Mouse (Mus musculus) stomach, postnatal 0 days (tissue): ENCODE measurements around the gene Tbx18. TPM values are rescaled to one million over a fixed set of nuclear protein-coding genes. Genes with fewer than 3 reads are reported as not detected.

Experiments
- ATAC-seq: fragments of 200-750 bp; cut with Nextera tagmentation; 2 replicates; pipeline ENCODE4 v1.8.0; 2017; ENCODE audit not compliant: low FRiP score, low TSS enrichment
- DNase-seq: peaks from one replicate; pipeline ENCODE4 v3.0.0-alpha.2; 2016; ENCODE audit warnings: low spot score
- H3K27ac ChIP-seq: fragments of 300-500 bp; sonication (generic); replicated peaks from 2 replicates; pipeline ENCODE4 v1.5.1; 2014; ENCODE audit warnings: mild to moderate bottlenecking, control low read depth
- H3K27me3 ChIP-seq: fragments of 300-500 bp; sonication (generic); 2 replicates; pipeline ENCODE4 v1.6.1; 2014; ENCODE audit warnings: low read length; ENCODE audit not compliant: control insufficient read depth, insufficient read depth
- H3K36me3 ChIP-seq: fragments of 300-500 bp; sonication (generic); 2 replicates; pipeline ENCODE4 v1.6.1; 2014; ENCODE audit warnings: low read length, mixed read lengths; ENCODE audit not compliant: control insufficient read depth, insufficient read depth
- H3K4me1 ChIP-seq: fragments of 300-500 bp; sonication (generic); replicated peaks from 2 replicates; pipeline ENCODE4 v1.6.1; 2014; ENCODE audit warnings: antibody characterized with exemption; ENCODE audit not compliant: control insufficient read depth, insufficient read depth
- H3K4me2 ChIP-seq: fragments of 300-500 bp; sonication (generic); replicated peaks from 2 replicates; pipeline ENCODE4 v1.6.1; 2014; ENCODE audit warnings: low read depth, mild to moderate bottlenecking, control low read depth, moderate library complexity
- H3K4me3 ChIP-seq: fragments of 300-500 bp; sonication (generic); 2 replicates; pipeline ENCODE4 v1.5.1; 2014; ENCODE audit warnings: low read depth, low read length, control low read depth
- H3K9ac ChIP-seq: fragments of 300-500 bp; sonication (generic); 2 replicates; pipeline ENCODE4 v1.6.1; 2014; ENCODE audit warnings: mild to moderate bottlenecking, low read length, control low read depth, mixed read lengths
- H3K9me3 ChIP-seq: fragments of 300-500 bp; sonication (generic); 2 replicates; pipeline ENCODE4 v1.6.1; 2016; ENCODE audit warnings: low read length; ENCODE audit not compliant: control insufficient read depth
- CTCF ChIP-seq: IDR thresholded peaks from 2 replicates; pipeline ENCODE4 v1.5.1; 2016; ENCODE audit warnings: antibody characterized with exemption, low read depth, mild to moderate bottlenecking, moderate library complexity
- EP300 ChIP-seq: optimal IDR thresholded peaks from 2 replicates; pipeline ENCODE3; 2016; ENCODE audit warnings: antibody characterized with exemption
- WGBS: fragments of 180-500 bp; shearing (Covaris S2); extraction: QIAGEN DNeasy Blood & Tissue Kit; methylation state at CpG from one replicate; pipeline ENCODE4 v1.1.7; 2014; 5-methylcytosine and 5-hydroxymethylcytosine counted together
- polyA plus RNA-seq: library from polyadenylated mRNA; unstranded; fragments of >200 nt; fragmentation: Nextera tagmentation; extraction: Ambion mirVana; gene quantifications from 2 replicates; pipeline ENCODE4 v1.2.1, GENCODE M21; 2015

The Tbx18 gene
- polyA plus RNA-seq, 1 experiment from 2014 or later, result 0.08 TPM

DNA sequence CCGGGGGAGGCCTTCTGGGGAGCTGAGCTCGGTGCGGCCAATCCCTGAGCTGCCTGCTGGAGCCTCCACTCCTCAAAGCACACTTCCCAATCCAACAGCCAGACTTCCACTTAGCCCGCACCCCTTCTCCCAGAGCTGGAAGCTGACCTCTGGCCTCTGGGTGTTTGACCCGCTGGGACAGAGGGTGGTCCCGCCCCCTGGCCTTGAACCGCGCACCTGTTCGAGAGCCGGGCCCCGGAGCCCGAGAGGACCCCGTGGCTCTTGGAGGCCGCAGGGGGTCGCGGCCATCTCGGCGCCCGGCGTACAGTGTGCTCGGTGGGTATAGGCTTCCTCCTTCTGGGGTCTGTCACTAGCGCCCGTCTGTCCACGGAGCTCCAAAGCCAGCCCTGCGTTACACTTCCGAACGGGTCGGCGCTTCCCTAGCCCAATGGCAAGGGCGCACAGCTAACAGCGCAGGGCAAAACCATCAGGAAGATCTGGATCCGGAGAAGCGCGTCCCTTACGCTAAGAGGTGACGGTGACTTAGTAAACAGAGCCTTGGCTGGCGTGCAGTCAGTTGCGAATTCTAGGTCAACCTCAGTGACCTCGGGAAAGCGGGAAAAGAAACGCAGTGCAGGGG lies 8.6 kb upstream of the Tbx18 start:
- no peaks in the 10 kb centered on the region for H3K4me1 ChIP-seq
- ATAC-seq (peak; percentile 18; the same call in 1 of the 2 replicates), DNase-seq (peak; percentile 15)
- no peaks in the 10 kb centered on the region for H3K36me3 ChIP-seq
- TF ChIP-seq CTCF (no peak), EP300 (no peak)
- no peaks in the 10 kb centered on the region for H3K9me3 ChIP-seq
- H3K4me2 ChIP-seq, result no peak overlapping the region
- H3K9ac ChIP-seq, result no peak overlapping the region
- no peak overlapping the region for H3K4me3 ChIP-seq
- H3K27me3 ChIP-seq, result peaks cover 30% of the 10 kb centered on the region
- no peak overlapping the region for H3K27ac ChIP-seq
- 3% methylated on average over 41 of the region's 41 CpGs for WGBS

DNA sequence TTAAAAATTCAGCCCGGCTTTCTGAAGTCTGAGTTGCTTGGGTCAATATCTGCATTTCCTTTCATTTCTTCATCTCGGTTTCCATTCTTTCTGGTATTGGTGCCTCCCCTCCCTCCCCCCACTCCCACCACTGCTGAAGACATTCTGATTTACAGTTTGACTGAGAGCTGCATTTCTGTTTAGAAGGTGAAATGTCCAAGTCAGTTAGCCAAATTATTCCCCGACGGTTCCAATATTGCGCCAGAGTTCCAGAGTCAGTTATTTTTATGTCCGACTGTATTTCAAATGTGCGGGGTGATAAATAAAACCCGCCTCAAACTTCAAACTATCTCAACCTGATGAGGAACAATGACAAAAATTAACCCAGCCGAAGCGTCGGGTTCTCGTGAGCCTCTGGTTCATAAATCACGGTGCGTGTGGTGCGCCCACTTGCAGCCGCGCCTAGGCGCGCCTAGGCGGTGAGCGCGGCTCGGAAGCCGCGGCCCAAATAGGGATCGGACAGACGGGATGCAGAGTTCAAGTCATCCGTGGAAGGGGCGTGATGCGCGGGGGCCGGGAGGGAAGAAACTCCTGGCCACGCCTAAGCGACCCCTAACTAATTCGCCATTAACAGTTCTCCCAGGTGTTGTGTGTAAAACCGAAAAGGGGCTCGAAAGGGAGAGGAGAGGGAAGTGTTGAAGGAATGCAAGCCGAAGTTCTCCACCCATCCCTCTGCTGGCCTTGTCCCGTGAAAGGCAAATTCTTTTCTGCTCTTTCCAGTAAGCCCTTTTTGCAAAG lies 7.9 kb upstream of the Tbx18 start:
- no peak overlapping the region for H3K4me2 ChIP-seq
- H3K27ac ChIP-seq, result no peak overlapping the region
- no peaks in the 10 kb centered on the region for H3K36me3 ChIP-seq
- H3K9ac ChIP-seq, result no peak overlapping the region
- 2% methylated on average over 39 of the region's 39 CpGs for WGBS
- H3K4me1 ChIP-seq, result no peaks in the 10 kb centered on the region
- no peak for TF ChIP-seq CTCF
- peaks cover 30% of the 10 kb centered on the region for H3K27me3 ChIP-seq
- DNase-seq (no peak), ATAC-seq (no peak)
- no peak overlapping the region for H3K4me3 ChIP-seq
- no peaks in the 10 kb centered on the region for H3K9me3 ChIP-seq

DNA sequence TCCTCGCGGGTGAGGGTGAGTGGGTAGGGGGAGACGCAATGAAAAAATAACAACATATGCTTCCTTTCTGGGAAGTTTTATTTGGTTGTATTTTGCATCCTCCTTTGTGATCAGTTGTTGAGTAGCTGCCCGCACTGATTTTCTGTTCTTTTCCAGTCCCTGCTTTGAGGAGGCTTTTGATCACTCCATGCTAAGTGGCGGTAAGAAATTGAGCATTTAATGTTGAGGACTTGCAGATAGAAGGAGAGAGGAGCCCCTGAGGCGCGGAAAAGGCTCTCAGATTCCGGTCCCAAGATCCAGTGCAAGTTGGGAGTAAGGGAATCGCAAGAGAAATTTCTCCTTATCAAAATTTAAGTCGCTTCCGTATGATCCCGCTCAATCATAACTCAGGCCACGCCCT lies 7.1 kb upstream of the Tbx18 start:
- H3K4me1 ChIP-seq, result no peaks in the 10 kb centered on the region
- TF ChIP-seq CTCF (no peak), EP300 (no peak)
- DNase-seq (no peak), ATAC-seq (no peak)
- WGBS, result 3% methylated on average over 13 of the region's 13 CpGs
- H3K27ac ChIP-seq, result no peak overlapping the region
- no peaks in the 10 kb centered on the region for H3K9me3 ChIP-seq
- no peak overlapping the region for H3K9ac ChIP-seq
- no peak overlapping the region for H3K4me2 ChIP-seq
- H3K4me3 ChIP-seq, result no peak overlapping the region
- peaks cover 30% of the 10 kb centered on the region for H3K27me3 ChIP-seq
- H3K36me3 ChIP-seq, result no peaks in the 10 kb centered on the region

DNA sequence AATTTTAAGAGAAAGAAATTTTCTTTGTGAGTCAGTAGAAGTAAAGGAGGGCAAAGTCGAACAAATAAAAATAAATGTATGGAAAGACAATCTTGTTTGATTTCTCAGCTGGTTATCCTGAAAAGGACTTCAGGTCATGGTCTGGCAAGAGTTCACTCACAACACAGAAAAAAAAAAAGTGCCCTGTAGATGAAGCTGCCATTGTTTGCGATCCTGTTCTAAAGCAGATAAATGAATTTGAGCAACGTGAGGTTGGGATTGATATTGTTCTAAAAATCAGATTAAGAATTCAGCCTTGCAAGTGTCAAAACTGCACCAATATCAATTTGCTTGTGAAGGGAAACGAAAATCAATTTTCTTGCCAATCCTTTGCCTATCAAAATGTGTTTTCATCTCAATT lies 6.2 kb upstream of the Tbx18 start:
- H3K4me2 ChIP-seq, result no peak overlapping the region
- DNase-seq (no peak), ATAC-seq (no peak)
- H3K4me3 ChIP-seq, result no peak overlapping the region
- H3K27me3 ChIP-seq, result peaks cover 34% of the 10 kb centered on the region
- WGBS, result 7% methylated on average over 4 of the region's 4 CpGs
- H3K4me1 ChIP-seq, result no peaks in the 10 kb centered on the region
- no peak overlapping the region for H3K27ac ChIP-seq
- H3K36me3 ChIP-seq, result no peaks in the 10 kb centered on the region
- H3K9ac ChIP-seq, result no peak overlapping the region
- no peaks in the 10 kb centered on the region for H3K9me3 ChIP-seq
- TF ChIP-seq EP300 (no peak), CTCF (no peak)

DNA sequence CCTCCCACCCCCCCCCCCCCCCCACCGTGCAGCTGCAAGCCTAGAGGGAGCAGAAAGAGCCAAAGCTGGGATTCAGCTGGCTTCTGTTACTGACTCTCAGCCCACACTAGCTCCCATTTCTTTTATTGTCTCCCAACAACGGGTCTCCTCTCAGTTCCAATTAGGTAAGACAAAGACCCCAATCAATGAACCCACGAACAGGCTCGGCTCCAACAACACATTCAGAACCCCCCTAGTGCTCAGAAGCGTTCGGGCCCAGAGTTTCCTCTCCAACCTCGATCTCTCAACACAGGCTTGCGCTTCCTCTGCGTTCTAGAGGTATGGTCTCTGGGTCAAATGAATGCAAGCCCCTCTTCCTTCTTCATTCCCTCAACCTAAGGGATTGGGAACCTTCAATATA lies 4.0 kb upstream of the Tbx18 start:
- no peak for TF ChIP-seq CTCF
- no peak for TF ChIP-seq EP300
- H3K4me3 ChIP-seq, result no peak overlapping the region
- H3K27me3 ChIP-seq, result peaks cover 36% of the 10 kb centered on the region
- no peaks in the 10 kb centered on the region for H3K36me3 ChIP-seq
- 7% methylated on average over 9 of the region's 9 CpGs for WGBS
- no peaks in the 10 kb centered on the region for H3K9me3 ChIP-seq
- no peak overlapping the region for H3K27ac ChIP-seq
- ATAC-seq (no peak), DNase-seq (no peak)
- H3K4me2 ChIP-seq, result no peak overlapping the region
- H3K4me1 ChIP-seq, result no peaks in the 10 kb centered on the region; the same call in 1 of the 2 replicates
- H3K9ac ChIP-seq, result no peak overlapping the region

DNA sequence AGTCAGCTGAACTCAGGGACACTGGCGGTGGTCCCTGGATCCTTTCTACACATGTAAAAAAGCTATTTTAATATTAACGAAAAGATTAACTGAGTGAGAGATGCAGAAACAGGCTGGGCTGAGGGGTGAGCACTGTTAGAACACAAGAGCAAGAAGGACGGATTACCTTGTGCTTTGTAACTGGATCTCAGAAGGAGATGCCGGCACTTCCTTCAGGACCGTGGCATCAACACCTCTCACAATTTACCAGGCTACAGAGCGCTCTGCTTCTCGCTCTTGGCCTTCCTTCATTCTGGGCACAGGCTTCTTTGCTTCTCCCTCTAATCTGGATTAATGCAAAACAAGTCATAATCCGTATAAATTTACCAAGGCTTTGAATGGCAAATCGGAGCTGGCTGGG lies 3.6 kb upstream of the Tbx18 start:
- Histone ChIP-seq H3K4me1 (no peaks in the 10 kb centered on the region; the same call in 1 of the 2 replicates), H3K27me3 (peaks cover 34% of the 10 kb centered on the region), H3K9ac (no peak overlapping the region), H3K9me3 (no peaks in the 10 kb centered on the region), H3K27ac (no peak overlapping the region), H3K4me3 (no peak overlapping the region), H3K36me3 (no peaks in the 10 kb centered on the region), H3K4me2 (no peak overlapping the region)
- DNase-seq (no peak), ATAC-seq (no peak)
- no peak for TF ChIP-seq EP300
- no peak for TF ChIP-seq CTCF
- 15% methylated on average over 9 of the region's 9 CpGs for WGBS
